Mouse (Mus musculus) embryonic facial prominence, embryonic 11.5 days (tissue): ENCODE data around the gene Ikzf4. TPM values are rescaled to one million over a fixed set of nuclear protein-coding genes. Genes with fewer than 3 reads are reported as not detected.

Source experiments
- ATAC-seq: fragments of 200-750 bp; cut with Nextera tagmentation; replicated peaks from 2 replicates; pipeline ENCODE4 v1.8.0; 2017; ENCODE audit warnings: low read depth; ENCODE audit not compliant: insufficient number of reproducible peaks, low FRiP score, low TSS enrichment
- DNase-seq: peaks from one replicate; pipeline ENCODE4 v3.0.0-alpha.2; 2015; ENCODE audit warnings: low spot score
- H3K27ac ChIP-seq: fragments of 300-500 bp; sonication (generic); replicated peaks from 2 replicates; pipeline ENCODE4 v1.5.1; 2014; ENCODE audit warnings: mild to moderate bottlenecking, low read depth, low read length, control low read depth
- H3K27me3 ChIP-seq: fragments of 300-500 bp; sonication (generic); 2 replicates; pipeline ENCODE4 v1.6.1; 2014; ENCODE audit warnings: mild to moderate bottlenecking, low read length, moderate library complexity, mixed read lengths; ENCODE audit not compliant: control insufficient read depth, insufficient read depth
- H3K36me3 ChIP-seq: fragments of 300-500 bp; sonication (generic); replicated peaks from 2 replicates; pipeline ENCODE4 v1.6.1; 2014; ENCODE audit warnings: low read depth, mild to moderate bottlenecking, low read length, moderate library complexity, mixed read lengths; ENCODE audit not compliant: control insufficient read depth, insufficient read depth
- H3K4me1 ChIP-seq: fragments of 300-500 bp; sonication (generic); 2 replicates; pipeline ENCODE4 v1.6.1; 2014; ENCODE audit warnings: low read length, mixed read lengths; ENCODE audit not compliant: control insufficient read depth, insufficient read depth
- H3K4me2 ChIP-seq: fragments of 300-500 bp; sonication (generic); 2 replicates; pipeline ENCODE4 v1.6.1; 2014; ENCODE audit warnings: low read depth, mild to moderate bottlenecking, control low read depth, low read length, moderate library complexity
- H3K4me3 ChIP-seq: fragments of 300-500 bp; sonication (generic); 2 replicates; pipeline ENCODE4 v1.5.1; 2014; ENCODE audit warnings: low read depth, low read length, control low read depth
- H3K9ac ChIP-seq: fragments of 300-500 bp; sonication (generic); replicated peaks from 2 replicates; pipeline ENCODE4 v1.6.1; 2014; ENCODE audit warnings: mild to moderate bottlenecking, control low read depth, low read length
- H3K9me3 ChIP-seq: fragments of 300-500 bp; sonication (generic); replicated peaks from 2 replicates; pipeline ENCODE4 v1.6.1; 2016; ENCODE audit warnings: mild to moderate bottlenecking, low read length, inconsistent platforms, mixed read lengths; ENCODE audit not compliant: control insufficient read depth
- WGBS: fragments of 180-500 bp; shearing (Covaris S2); extraction: QIAGEN DNeasy Blood & Tissue Kit; methylation state at CpG from one replicate; pipeline ENCODE4 v1.1.7; 2014; 5-methylcytosine and 5-hydroxymethylcytosine counted together
- polyA plus RNA-seq: library from polyadenylated mRNA; unstranded; fragments of >200 nt; fragmentation: Nextera tagmentation; extraction: Ambion mirVana; gene quantifications from 2 replicates; pipeline ENCODE4 v1.2.1, GENCODE M21; 2014

Gene Ikzf4
- 3.5 and 4.9 TPM in 2 replicates for polyA plus RNA-seq

DNA sequence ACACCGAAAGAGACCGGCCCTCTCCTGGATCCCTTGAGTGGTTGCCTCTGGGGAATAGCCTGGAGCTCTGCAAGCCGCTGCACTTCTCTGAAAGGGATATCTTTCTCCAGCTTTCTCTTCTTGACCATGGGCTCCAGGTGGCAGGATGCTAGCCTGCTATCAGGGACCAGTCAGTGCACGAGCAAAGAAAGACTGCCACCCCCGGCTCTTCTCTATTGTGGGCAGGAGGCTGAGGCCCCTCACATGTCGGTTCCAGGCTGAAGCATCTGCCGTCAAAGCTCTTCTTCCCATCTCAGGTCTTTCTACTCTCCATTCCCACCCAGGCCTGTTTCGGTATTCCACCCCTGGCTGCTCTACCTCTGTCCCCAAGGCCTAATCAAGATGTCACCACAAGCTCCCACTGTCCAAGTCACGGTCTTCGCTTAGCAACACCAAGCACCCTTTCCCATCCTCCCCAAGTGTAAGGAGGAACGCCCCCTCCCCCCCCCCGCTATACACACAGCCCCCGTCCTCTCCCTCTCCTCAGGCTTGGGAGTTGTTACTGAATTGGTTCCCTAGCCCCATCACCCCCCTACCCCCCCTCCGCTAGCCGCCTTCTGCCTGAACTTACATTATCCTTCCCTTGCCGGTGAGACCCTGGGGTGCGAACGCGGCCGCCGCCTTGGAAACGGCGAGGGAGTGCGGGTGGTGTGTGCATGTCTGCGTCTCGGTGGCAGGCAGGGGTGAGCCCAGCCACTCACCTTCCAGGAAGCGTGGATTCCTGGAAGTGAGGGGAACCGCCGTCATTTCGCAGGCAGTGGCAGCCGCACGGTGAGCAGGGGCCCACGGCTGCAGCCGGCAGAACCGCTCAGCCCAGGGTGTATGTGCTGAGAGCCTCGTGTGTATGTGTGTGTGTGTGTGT lies at the start of gene Ikzf4:
Gene Ikzf4, minus strand, starts transcription at position 881 of the 901 bp plus-strand sequence.
- H3K36me3 ChIP-seq, result no peaks in the 10 kb centered on the region
- no peaks in the 10 kb centered on the region for H3K9me3 ChIP-seq
- ATAC-seq (peak; percentile 71), DNase-seq (peak; percentile 60)
- peak within 1 kb of the TSS; percentile 82 for H3K4me2 ChIP-seq
- H3K27me3 ChIP-seq, result no peaks in the 10 kb centered on the region
- peak within 1 kb of the TSS; percentile 45 for H3K4me3 ChIP-seq
- H3K27ac ChIP-seq, result 0 out of 2 replicates have a peak within 1 kb of the TSS, but pooled peaks have one; percentile 5
- 3% methylated on average over 35 of the region's 36 CpGs for WGBS
- no peaks in the 10 kb centered on the region; the same call in 1 of the 2 replicates for H3K4me1 ChIP-seq
- H3K9ac ChIP-seq, result peak within 1 kb of the TSS; percentile 75

DNA sequence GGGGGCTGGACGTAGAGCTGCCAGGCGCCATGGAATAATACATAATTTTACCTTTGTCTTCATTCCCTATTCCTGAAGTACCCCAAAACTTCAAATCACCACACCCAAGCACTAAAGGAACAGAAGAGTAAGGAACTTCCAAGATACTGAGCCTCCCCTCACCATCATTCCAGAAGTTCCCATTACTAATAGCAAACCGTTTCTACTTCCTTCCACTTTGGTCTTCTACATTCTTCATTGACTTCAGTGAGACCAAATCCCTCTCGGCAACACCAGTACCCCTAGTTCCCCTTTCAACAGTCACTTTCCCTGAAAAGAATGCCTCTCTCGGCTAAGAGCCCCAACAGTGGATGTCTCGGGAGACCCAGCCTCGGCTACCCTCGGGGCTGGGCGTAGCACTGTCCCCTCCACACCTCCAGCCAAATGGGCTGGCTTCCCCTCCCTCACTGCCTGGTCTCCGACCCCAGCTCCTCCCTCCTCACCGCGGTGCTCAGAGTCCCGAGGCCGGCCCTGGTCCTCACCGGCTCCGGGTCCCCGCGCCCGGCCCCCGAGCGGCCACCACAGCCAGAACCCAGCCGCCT lies 49.7 kb upstream of the Ikzf4 start:
- no peaks in the 10 kb centered on the region for H3K9me3 ChIP-seq
- WGBS, result under 1% methylated on average over 22 of the region's 22 CpGs
- peak overlapping the region; percentile 90 for H3K9ac ChIP-seq
- no peaks in the 10 kb centered on the region for H3K36me3 ChIP-seq
- peak overlapping the region; percentile 91 for H3K27ac ChIP-seq
- H3K27me3 ChIP-seq, result no peaks in the 10 kb centered on the region
- peak overlapping the region; percentile 62 for H3K4me2 ChIP-seq
- H3K4me3 ChIP-seq, result peak overlapping the region; percentile 69
- DNase-seq, result no peak
- ATAC-seq, result no peak
- no peaks in the 10 kb centered on the region for H3K4me1 ChIP-seq

GRCm38 (mm10) chr10:128674469-128675008 lies 28.7 kb upstream of the Ikzf4 start:
- ATAC-seq (no peak), DNase-seq (peak; percentile 71)
- Histone ChIP-seq H3K4me2 (peak overlapping the region; percentile 89), H3K9me3 (no peaks in the 10 kb centered on the region), H3K9ac (peak overlapping the region; percentile 64; the same call in 1 of the 2 replicates), H3K27me3 (no peaks in the 10 kb centered on the region), H3K27ac (no peak overlapping the region), H3K4me1 (no peaks in the 10 kb centered on the region), H3K36me3 (no peaks in the 10 kb centered on the region), H3K4me3 (peak overlapping the region; percentile 58)
- whole genome bisulfite sequencing, result 3% methylated on average over 9 of the region's 9 CpGs

DNA sequence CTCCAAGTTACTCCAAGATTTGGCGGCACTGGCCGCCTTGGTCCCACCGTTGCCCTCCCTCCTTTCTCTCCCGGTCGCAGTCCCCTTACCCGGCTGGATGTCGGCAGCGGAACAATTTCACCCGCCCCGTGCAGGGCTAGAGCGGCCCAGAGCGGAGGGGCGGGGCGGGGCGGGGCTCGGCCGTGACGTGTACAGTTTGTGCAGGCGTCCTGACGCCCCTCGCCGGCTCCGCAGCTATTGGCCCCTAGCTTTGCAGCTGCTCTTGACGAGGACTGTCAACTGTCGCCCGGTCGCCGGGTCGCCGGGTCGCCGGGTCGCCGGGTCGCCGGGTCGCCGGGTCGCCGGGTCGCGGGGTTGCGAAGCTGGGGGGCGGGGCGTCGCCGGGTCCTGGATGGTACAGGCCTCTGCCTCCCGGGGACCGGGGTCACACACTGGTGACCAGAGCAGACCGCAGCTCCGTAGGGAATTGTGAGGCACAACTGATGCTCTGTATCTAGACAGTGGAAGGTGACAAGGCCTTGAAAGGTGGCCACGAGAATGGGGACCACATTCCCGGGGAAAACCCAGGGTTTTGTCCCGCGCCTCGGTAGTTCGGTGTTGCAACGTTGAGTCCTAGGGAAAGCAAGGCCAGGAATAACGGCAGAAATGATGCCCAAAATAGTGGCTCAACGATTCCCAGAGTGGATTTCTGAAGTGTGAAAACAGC lies 28.1 kb upstream of the Ikzf4 start, which contains the start of gene Suox:
Gene Suox, minus strand, starts transcription at position 311 of the 706 bp plus-strand sequence.
- DNase-seq, result peak; percentile 92
- Histone ChIP-seq H3K4me3 (peak within 1 kb of the TSS; percentile 58), H3K9me3 (no peaks in the 10 kb centered on the region), H3K27me3 (no peaks in the 10 kb centered on the region), H3K27ac (peak within 1 kb of the TSS; percentile 22; the same call in 1 of the 2 replicates), H3K4me1 (no peaks in the 10 kb centered on the region), H3K9ac (peak within 1 kb of the TSS; percentile 64), H3K36me3 (no peaks in the 10 kb centered on the region), H3K4me2 (peak within 1 kb of the TSS; percentile 89)
- WGBS, result 1% methylated on average over 60 of the region's 60 CpGs
- ATAC-seq, result peak; percentile 91

DNA sequence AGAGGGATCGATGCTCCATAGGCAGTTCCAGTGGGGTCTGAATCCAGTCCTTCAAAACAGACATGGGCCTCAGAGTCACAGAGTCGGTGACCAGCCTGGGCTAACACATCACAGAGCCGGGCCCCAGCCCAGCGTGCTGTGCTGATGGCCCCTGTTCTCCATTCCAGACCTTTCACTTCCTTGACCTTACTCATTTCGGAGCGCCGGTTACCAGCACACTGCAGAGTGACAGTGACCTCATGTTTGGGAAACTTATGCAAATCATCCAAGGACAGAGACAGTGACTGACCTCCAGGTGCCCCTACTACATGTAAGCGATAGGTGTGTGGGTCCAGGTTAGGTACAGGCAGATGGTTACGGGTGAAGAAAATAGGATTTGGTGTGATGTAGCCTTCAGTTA lies 25.4 kb upstream of the Ikzf4 start:
- H3K4me3 ChIP-seq, result no peak overlapping the region
- H3K9ac ChIP-seq, result no peak overlapping the region
- no peaks in the 10 kb centered on the region for H3K9me3 ChIP-seq
- H3K4me1 ChIP-seq, result no peaks in the 10 kb centered on the region; the same call in 1 of the 2 replicates
- no peaks in the 10 kb centered on the region for H3K36me3 ChIP-seq
- WGBS, result 90% methylated on average over 9 of the region's 9 CpGs
- no peak overlapping the region for H3K27ac ChIP-seq
- H3K27me3 ChIP-seq, result no peaks in the 10 kb centered on the region
- H3K4me2 ChIP-seq, result no peak overlapping the region
- ATAC-seq (no peak), DNase-seq (no peak)

- peak; percentile 82 for DNase-seq
- peak; percentile 27; the same call in 1 of the 2 replicates for ATAC-seq
- under 1% methylated on average over 37 of the region's 42 CpGs for WGBS
Observed at GRCm38 (mm10) chr10:128668790-128669672, 23.2 kb upstream of the Ikzf4 start.

DNA sequence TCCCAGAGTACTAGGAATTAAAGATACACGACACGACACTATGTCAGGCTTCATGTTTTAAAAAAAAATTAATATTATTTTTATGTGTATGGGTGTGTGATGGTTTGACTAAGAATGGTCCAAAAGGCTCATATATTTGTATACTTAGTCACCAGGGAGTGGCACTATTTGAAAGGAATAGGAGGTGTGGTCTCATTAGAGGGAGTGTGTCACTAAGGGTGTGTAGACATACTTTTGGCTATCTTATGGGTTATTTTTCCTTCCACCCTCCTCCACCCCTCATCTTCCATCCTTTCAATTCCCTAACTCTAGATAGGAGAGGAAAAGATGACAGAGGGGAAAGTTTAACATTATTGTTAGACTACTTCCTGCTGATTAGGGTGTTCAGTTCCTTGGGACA lies 20.0 kb upstream of the Ikzf4 start:
- Histone ChIP-seq H3K4me3 (no peak overlapping the region), H3K4me1 (no peaks in the 10 kb centered on the region; the same call in 1 of the 2 replicates), H3K9ac (no peak overlapping the region), H3K4me2 (no peak overlapping the region), H3K27ac (no peak overlapping the region), H3K9me3 (no peaks in the 10 kb centered on the region), H3K36me3 (no peaks in the 10 kb centered on the region), H3K27me3 (no peaks in the 10 kb centered on the region)
- ATAC-seq, result no peak
- no peak for DNase-seq
- WGBS, result 94% methylated on average over 2 of the region's 2 CpGs

More at GRCm38 (mm10) chr10:128668790-128669672, 23.2 kb upstream of the Ikzf4 start:
- Histone ChIP-seq H3K4me3 (peak overlapping the region; percentile 80), H3K4me2 (peak overlapping the region; percentile 81), H3K4me1 (no peaks in the 10 kb centered on the region; the same call in 1 of the 2 replicates), H3K27me3 (no peaks in the 10 kb centered on the region), H3K9ac (peak overlapping the region; percentile 79), H3K9me3 (no peaks in the 10 kb centered on the region), H3K36me3 (no peaks in the 10 kb centered on the region), H3K27ac (peak overlapping the region; percentile 47; the same call in 1 of the 2 replicates)
